Mouse (Mus musculus) spleen, adult 10 weeks (tissue): ENCODE data around the gene 1700123L14Rik. TPM values are rescaled to one million over a fixed set of nuclear protein-coding genes. Genes with fewer than 3 reads are reported as not detected.

Experiments used
- polyA plus RNA-seq: library from polyadenylated mRNA; stranded (reverse); fragments of 350-450 nt; fragmentation: Illumina TruSeq; extraction: RNeasy Lipid Tissue Mini Kit (QIAGEN cat#74804); gene quantifications from one replicate; pipeline ENCODE4 v1.2.3, GENCODE M21; 2015; ENCODE audit warnings: low replicate concordance; ENCODE audit not compliant: insufficient read depth

Gene 1700123L14Rik
- not detected for polyA plus RNA-seq

GRCm38 (mm10) chr6:96165818-96166379 lies at the start of gene 1700123L14Rik:
1700123L14Rik (minus strand) TSS chr6:96166243.

Other genes with a start within 250 kb of the 1700123L14Rik start
- not detected for gene Fam19a1, start 53.1 kb downstream of the 1700123L14Rik start, polyA plus RNA-seq